Mouse (Mus musculus) testis, adult 2 months (tissue): ENCODE measurements around the gene Msh5.

Source experiments
- CTCF ChIP-seq: fragments of 200-500 bp; IDR thresholded peaks from 2 replicates; pipeline ENCODE4 v1.5.1; 2012; ENCODE audit warnings: low read depth, mild to moderate bottlenecking, inconsistent platforms, low read length, moderate library complexity; ENCODE audit not compliant: control insufficient read depth, insufficient read depth, insufficient replicate concordance
- POLR2A ChIP-seq: fragments of 200-500 bp; IDR thresholded peaks from 2 replicates; pipeline ENCODE4 v1.6.1; 2012; ENCODE audit warnings: low read depth, mild to moderate bottlenecking, inconsistent platforms, low read length, moderate library complexity; ENCODE audit not compliant: control insufficient read depth

DNA sequence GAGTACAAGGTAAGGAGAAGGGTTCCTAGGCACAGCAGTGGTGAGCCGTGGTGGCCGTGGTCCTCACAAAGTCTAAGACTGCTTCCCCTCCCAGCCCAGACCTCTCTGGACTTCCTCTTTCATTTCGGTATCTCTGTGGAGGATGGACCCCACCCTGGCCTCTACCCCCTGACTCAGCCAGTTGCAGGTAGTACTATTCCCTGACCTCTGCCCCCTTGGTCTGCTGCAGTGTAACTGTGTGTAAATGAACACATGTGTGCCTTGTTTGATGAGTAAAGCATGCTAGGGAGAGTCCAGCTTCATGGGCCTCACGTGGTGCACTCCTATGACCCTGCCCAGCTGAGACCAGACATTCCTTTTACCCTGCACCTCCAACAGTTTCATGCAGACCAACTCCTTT, 22.8 kb downstream of the Msh5 start:
- TF ChIP-seq CTCF (no peak), POLR2A (no peak)
